Mouse (Mus musculus) erythroblast, embryonic 14.5 days (primary cell): ENCODE results near the gene Enkd1.

Experiments used
- GATA1 ChIP-seq: IDR thresholded peaks from 2 replicates; pipeline ENCODE4 v1.6.1; 2012; ENCODE audit warnings: low read length, inconsistent platforms, mixed read lengths
- TAL1 ChIP-seq: IDR thresholded peaks from 3 replicates; pipeline ENCODE4 v1.6.1; 2012; ENCODE audit warnings: low read length, inconsistent platforms, mixed read lengths

GRCm38 (mm10) chr8:105686551-105686950 is 21.5 kb downstream of the Enkd1 start:
- no peak for TF ChIP-seq GATA1
- TF ChIP-seq TAL1, result no peak
